Mouse (Mus musculus) embryonic facial prominence, embryonic 15.5 days (tissue): ENCODE measurements around the gene Sox2. TPM values are rescaled to one million over a fixed set of nuclear protein-coding genes. Genes with fewer than 3 reads are reported as not detected.

Source experiments
- ATAC-seq: fragments of 200-750 bp; cut with Nextera tagmentation; 2 replicates; pipeline ENCODE4 v1.8.0; 2017; ENCODE audit warnings: low read depth, moderate TSS enrichment; ENCODE audit not compliant: insufficient number of reproducible peaks, low FRiP score, low TSS enrichment
- H3K27ac ChIP-seq: fragments of 300-500 bp; sonication (generic); replicated peaks from 2 replicates; pipeline ENCODE4 v1.5.1; 2015; ENCODE audit warnings: mild to moderate bottlenecking, inconsistent platforms
- H3K27me3 ChIP-seq: fragments of 300-500 bp; sonication (generic); 2 replicates; pipeline ENCODE4 v1.6.1; 2015; ENCODE audit warnings: inconsistent platforms
- H3K36me3 ChIP-seq: fragments of 300-500 bp; sonication (generic); 2 replicates; pipeline ENCODE4 v1.6.1; 2015; ENCODE audit warnings: mild to moderate bottlenecking, inconsistent platforms
- H3K4me1 ChIP-seq: fragments of 300-500 bp; sonication (generic); 2 replicates; pipeline ENCODE4 v1.6.1; 2015; ENCODE audit warnings: inconsistent platforms
- H3K4me2 ChIP-seq: fragments of 300-500 bp; sonication (generic); replicated peaks from 2 replicates; pipeline ENCODE4 v1.6.1; 2015; ENCODE audit warnings: mild to moderate bottlenecking, inconsistent platforms
- H3K4me3 ChIP-seq: fragments of 300-500 bp; sonication (generic); replicated peaks from 2 replicates; pipeline ENCODE4 v1.5.1; 2015; ENCODE audit warnings: mild to moderate bottlenecking, inconsistent platforms
- H3K9ac ChIP-seq: fragments of 300-500 bp; sonication (generic); 2 replicates; pipeline ENCODE4 v1.6.1; 2015; ENCODE audit warnings: inconsistent platforms
- H3K9me3 ChIP-seq: fragments of 300-500 bp; sonication (generic); replicated peaks from 2 replicates; pipeline ENCODE4 v1.6.1; 2016; ENCODE audit warnings: inconsistent platforms
- WGBS: fragments of 180-500 bp; shearing (Covaris S2); methylation state at CpG from one replicate; pipeline ENCODE4 v1.1.7; 2015; 5-methylcytosine and 5-hydroxymethylcytosine counted together
- polyA plus RNA-seq: library from polyadenylated mRNA; unstranded; fragments of >200 nt; fragmentation: Nextera tagmentation; extraction: Ambion mirVana; gene quantifications from 2 replicates; pipeline ENCODE4 v1.2.1, GENCODE M21; 2015

The Sox2 gene
- polyA plus RNA-seq, 1 experiment from 2014 or later: 6.5 TPM

- WGBS: 15% methylated on average over 15 of the region's 15 CpGs
These were observed 12.0 kb downstream of the Sox2 start for GRCm38 (mm10) chr3:34662008-34662711.

GRCm38 (mm10) chr3:34662712-34663655, 12.8 kb downstream of the Sox2 start:
- Histone ChIP-seq H3K4me2 (peak overlapping the region; percentile 48), H3K9me3 (no peaks in the 10 kb centered on the region), H3K36me3 (no peaks in the 10 kb centered on the region), H3K4me1 (peaks cover 19% of the 10 kb centered on the region), H3K27ac (no peak overlapping the region), H3K9ac (no peak overlapping the region), H3K4me3 (peak overlapping the region; percentile 37), H3K27me3 (peaks cover 94% of the 10 kb centered on the region)
- no peak for ATAC-seq
- WGBS: 2% methylated on average over 53 of the region's 53 CpGs

More at GRCm38 (mm10) chr3:34662008-34662711, 12.0 kb downstream of the Sox2 start:
- H3K9me3 ChIP-seq: no peaks in the 10 kb centered on the region
- ATAC-seq: no peak
- H3K27me3 ChIP-seq: peaks cover 94% of the 10 kb centered on the region
- no peak overlapping the region for H3K4me2 ChIP-seq
- H3K4me3 ChIP-seq: no peak overlapping the region; the same call in 1 of the 2 replicates
- H3K27ac ChIP-seq: no peak overlapping the region
- H3K36me3 ChIP-seq: no peaks in the 10 kb centered on the region
- H3K4me1 ChIP-seq: peaks cover 19% of the 10 kb centered on the region
- H3K9ac ChIP-seq: no peak overlapping the region

- Histone ChIP-seq H3K4me2 (peak overlapping the region; percentile 48), H3K27me3 (peaks cover 94% of the 10 kb centered on the region), H3K4me1 (peaks cover 19% of the 10 kb centered on the region), H3K9ac (peak overlapping the region; percentile 15; the same call in 1 of the 2 replicates), H3K9me3 (no peaks in the 10 kb centered on the region), H3K4me3 (peak overlapping the region; percentile 37), H3K36me3 (no peaks in the 10 kb centered on the region), H3K27ac (peak overlapping the region; percentile 45)
- under 1% methylated on average over 58 of the region's 58 CpGs for WGBS
- ATAC-seq: peak; percentile 55
These were observed 13.8 kb downstream of the Sox2 start for GRCm38 (mm10) chr3:34663701-34664635.

DNA sequence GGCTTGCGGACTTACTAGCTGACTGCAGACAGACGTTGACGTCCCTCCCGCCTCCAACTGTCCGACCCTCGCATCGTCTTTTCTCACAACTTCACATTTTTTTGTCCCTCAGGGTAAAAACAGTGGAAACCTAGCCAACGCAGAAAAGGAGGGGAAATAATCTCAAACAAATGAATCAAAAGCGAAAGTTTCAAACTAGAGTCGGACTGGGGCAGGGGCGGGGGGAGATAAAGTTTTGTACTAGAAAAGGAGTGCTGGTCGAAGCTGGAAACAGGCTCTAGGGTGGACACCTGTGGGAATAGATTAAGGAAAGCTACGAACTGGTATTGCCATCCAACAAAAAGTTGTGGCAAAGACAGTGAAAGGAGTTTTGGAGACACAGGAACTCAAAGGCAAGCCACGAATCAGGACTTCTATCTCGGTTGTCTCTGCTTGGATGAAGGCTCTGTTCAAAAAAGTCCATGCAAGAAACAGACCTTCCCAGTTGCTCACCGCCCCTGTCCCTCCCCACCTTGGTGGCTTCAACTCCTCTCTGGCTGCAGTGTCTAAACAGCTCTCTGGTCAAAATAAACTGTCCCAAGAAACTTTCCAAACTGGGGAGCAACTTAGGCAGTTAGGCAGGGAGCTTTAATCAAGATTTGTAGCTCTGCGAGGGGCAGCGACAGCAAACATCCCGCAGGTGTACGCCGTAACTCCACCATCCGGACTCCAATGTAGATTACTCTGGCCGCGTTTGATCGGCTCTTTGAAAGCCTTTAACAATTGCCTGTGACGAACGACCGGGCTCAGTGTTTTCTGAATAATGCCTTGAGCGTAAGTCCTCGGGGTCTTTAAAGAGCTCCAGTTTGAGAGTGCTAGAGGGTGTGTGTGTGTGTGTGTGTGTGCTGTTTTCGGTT, 14.7 kb downstream of the Sox2 start:
- ATAC-seq: no peak
- Histone ChIP-seq H3K27ac (peak overlapping the region; percentile 39; the same call in 1 of the 2 replicates), H3K9ac (peak overlapping the region; percentile 15; the same call in 1 of the 2 replicates)

GRCm38 (mm10) chr3:34665751-34666665, 15.8 kb downstream of the Sox2 start:
- no peak overlapping the region for H3K4me2 ChIP-seq
- no peak overlapping the region for H3K4me3 ChIP-seq
- H3K9me3 ChIP-seq: no peaks in the 10 kb centered on the region
- WGBS: 8% methylated on average over 10 of the region's 10 CpGs
- no peaks in the 10 kb centered on the region for H3K36me3 ChIP-seq
- no peak overlapping the region for H3K9ac ChIP-seq
- H3K4me1 ChIP-seq: peaks cover 19% of the 10 kb centered on the region
- H3K27ac ChIP-seq: no peak overlapping the region
- H3K27me3 ChIP-seq: peaks cover 96% of the 10 kb centered on the region
- no peak for ATAC-seq

More for the DNA sequence above, 14.7 kb downstream of the Sox2 start:
- 5% methylated on average over 31 of the region's 31 CpGs for WGBS
- Histone ChIP-seq H3K4me3 (peak overlapping the region; percentile 37), H3K27me3 (peaks cover 96% of the 10 kb centered on the region), H3K4me2 (peak overlapping the region; percentile 48), H3K36me3 (no peaks in the 10 kb centered on the region), H3K4me1 (peaks cover 19% of the 10 kb centered on the region), H3K9me3 (no peaks in the 10 kb centered on the region)

GRCm38 (mm10) chr3:34667180-34667579, 17.0 kb downstream of the Sox2 start:
- Histone ChIP-seq H3K4me1 (peaks cover 19% of the 10 kb centered on the region), H3K9ac (no peak overlapping the region), H3K4me3 (no peak overlapping the region), H3K27ac (no peak overlapping the region), H3K9me3 (no peaks in the 10 kb centered on the region), H3K27me3 (peaks cover 95% of the 10 kb centered on the region), H3K4me2 (no peak overlapping the region), H3K36me3 (no peaks in the 10 kb centered on the region)
- ATAC-seq: no peak
- WGBS: 34% methylated on average over 2 of the region's 2 CpGs

GRCm38 (mm10) chr3:34667881-34668817, 17.9 kb downstream of the Sox2 start:
- no peak overlapping the region for H3K9ac ChIP-seq
- no peaks in the 10 kb centered on the region for H3K9me3 ChIP-seq
- no peak overlapping the region for H3K4me2 ChIP-seq
- peaks cover 96% of the 10 kb centered on the region for H3K27me3 ChIP-seq
- no peaks in the 10 kb centered on the region for H3K36me3 ChIP-seq
- H3K27ac ChIP-seq: no peak overlapping the region
- ATAC-seq: no peak
- H3K4me3 ChIP-seq: no peak overlapping the region
- 5% methylated on average over 18 of the region's 18 CpGs for WGBS
- H3K4me1 ChIP-seq: peaks cover 16% of the 10 kb centered on the region

DNA sequence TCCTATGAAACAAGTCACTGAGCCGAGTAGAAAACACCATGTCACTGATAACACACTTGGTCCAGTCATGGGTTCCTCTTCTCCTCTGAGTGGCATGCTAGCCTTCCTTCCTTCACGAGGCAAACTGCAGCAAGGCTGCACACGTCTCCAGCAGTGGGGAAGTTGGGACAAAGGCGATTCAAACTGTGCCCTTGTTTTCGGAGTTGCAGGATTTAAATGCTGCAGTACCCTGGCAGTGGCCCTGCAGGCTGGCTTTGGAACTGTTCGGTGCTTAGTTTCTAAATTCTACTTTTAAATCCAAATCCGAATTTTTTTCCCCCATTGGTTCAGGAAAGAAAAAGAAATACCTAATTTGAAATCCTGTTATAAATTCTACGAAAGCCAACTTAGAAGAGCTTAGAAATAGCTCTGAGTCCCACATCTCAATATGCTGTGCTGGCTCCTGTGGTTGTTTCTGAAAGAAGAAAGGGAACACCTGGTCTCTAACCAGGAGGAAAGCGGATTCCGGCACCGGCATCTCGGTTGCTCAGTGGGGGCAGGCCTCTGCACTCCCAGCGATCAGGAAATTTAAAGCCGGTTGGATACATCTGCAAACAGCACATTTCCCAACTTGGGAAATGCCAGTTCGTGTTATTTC, 20.9 kb downstream of the Sox2 start:
- WGBS: 11% methylated on average over 15 of the region's 15 CpGs
- Histone ChIP-seq H3K4me3 (no peak overlapping the region), H3K4me1 (no peaks in the 10 kb centered on the region), H3K9me3 (no peaks in the 10 kb centered on the region), H3K27me3 (peaks cover 78% of the 10 kb centered on the region), H3K9ac (no peak overlapping the region), H3K36me3 (no peaks in the 10 kb centered on the region), H3K4me2 (no peak overlapping the region), H3K27ac (no peak overlapping the region)
- no peak for ATAC-seq
